Mouse (Mus musculus) mesoderm, embryonic 11.5 days (tissue): ENCODE results near the gene Coro7.

Source experiments
- DNase-seq: peaks from one replicate; pipeline ENCODE4 v3.0.0-alpha.2; 2012; ENCODE audit warnings: low read depth, low spot score

Coro7 gene

DNA sequence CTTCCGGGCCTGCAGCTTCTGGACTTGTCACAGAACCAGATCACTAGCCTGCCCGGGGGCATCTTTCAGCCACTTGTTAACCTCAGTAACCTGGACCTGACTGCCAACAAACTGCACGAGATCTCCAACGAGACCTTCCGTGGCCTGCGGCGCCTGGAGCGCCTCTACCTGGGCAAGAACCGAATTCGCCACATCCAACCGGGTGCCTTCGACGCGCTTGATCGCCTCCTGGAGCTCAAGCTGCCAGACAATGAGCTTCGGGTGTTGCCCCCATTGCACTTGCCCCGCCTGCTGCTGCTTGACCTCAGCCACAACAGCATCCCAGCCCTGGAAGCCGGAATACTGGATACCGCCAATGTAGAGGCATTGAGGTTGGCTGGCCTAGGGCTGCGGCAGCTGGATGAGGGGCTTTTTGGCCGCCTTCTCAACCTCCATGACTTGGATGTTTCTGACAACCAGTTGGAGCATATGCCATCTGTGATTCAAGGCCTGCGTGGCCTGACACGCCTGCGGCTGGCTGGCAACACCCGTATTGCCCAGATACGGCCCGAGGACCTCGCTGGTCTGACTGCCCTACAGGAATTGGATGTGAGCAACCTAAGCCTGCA, 31.1 kb downstream of the Coro7 start:
- DNase-seq, result no peak

DNA sequence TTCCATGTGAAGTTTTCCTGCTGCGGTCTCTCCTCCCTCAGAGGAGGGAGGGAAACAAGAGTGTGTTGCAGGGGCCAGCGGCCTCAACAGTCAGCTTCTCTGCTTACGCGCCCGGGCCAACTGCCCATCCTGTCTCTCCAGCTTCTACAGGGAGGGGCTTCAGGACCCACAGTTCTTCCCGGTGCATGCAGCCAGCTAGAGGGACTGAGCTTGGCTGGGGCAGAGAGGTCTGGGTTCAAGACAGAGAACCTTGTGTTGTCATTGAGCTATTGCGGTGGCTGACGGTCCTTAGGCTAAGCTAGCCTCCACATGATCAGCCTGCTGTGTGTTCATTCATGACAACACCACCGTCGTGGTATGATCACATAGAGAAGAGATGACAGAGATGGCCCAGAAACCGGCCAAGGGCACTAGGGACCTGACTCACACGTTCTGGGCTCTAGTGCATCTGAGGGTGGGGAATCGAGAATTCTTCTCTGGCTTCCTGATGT, 31.9 kb downstream of the Coro7 start:
- DNase-seq, result no peak

DNA sequence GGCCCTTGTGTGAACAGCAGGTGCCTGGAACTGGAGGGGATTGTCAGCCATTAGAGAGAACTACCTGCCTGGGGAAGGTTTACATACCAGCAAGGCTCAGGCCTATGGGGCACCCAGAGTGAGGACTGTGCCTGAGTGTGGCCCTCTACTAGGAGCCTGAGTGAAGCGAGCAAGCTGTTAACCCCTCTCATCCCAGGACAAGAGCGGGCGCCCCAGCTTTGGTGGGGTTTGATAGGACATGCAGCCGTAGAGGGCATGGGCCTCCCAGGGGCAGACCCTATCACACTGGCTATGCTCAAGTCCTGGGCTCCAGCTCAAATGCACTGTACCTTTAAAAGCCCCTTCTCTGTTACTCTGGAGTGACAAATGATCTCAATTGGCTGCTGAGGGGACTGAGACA, 32.7 kb downstream of the Coro7 start:
- DNase-seq, result no peak

DNA sequence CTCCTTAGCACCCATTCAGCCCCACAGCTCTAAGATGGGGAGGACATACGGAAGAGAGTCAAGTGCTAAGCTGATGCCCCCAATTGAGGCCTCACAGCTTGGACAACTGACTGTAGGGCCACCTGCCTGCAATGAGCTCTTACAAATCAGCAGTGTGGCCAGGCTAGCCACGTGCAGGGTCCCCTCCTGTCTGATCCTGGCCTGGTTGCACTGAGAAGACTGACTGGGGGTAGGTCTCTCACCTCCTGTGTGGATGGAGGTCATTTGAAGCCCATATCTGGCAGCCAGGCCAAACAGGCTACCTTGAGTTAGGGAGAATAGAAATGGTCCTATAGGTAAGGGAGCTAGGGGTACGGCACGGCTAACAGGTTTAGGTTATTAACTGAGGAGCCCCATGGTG, 33.7 kb downstream of the Coro7 start:
- no peak for DNase-seq

DNA sequence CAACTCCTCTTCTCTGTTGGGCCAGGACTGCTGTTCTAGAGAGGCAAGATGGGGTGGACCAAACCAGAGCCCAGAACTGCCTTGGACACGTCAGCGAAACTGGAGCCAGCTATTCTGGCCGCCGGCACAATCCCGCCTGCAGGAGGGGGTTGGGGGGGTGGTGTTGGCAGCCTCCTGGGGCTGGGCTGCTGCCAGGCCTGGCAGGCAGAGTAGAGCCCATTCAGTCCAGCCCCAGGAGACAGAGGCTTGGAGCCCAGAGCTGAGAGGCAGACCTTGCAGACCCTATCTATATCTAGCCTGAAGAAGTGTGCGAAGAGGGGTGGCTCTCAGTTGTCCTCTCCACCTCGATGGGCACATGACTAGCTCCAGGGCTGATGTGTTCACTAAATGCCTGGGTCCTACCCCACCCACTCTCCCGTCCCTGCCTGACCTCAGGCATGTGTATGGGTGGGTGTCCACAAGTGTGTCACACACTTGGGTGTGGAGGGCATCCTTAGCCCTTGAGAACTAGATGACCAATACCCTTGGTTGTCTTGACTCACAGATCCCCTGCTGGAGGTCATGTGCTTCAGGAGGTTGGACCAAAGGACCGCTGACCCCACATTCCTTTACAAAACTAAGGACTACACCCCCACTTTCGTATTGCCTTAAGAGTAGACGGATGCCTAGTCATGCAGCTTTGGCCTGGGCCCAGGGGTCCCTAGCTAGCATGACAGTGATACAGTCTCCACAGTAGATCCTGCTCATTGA, 35.7 kb downstream of the Coro7 start:
- DNase-seq, result no peak

DNA sequence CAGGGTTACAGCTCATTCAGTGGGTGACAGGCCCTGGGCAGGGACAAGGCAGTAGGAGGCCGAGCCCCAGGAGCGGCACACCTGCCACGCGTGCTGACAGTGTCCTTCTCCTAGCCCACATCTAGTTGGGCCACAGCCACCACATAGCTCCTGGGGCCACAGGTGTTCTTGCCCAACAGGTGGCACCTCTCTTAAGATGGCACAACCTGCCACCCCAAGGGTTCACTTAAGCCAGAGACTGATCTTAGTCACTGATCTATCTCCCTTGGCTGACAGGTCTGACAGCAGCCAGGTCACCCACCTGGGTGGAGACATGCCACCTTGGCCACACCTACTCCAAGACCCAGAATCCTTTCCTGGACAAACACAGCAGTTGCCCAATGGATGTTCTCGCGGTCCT, 36.6 kb downstream of the Coro7 start:
- DNase-seq, result no peak

DNA sequence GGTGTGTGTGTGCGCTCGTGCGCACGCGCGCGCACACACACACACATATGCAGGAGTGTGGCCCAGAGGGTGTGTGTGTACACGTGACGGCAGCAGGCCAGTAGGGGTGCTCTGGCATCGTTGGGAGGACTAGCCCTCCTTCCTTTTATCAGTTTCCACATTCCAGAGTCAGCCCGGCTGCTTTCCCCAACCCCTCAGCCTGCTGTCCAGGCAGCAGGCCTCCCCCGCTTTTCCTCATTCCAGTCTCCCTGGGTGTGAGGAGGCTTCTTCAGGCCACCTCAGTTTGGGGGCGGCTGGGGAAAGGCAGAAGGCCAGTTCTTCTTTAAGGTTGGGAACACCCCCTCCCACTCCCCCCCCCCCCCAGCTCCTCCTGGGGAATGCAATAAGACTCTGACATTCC, 37.4 kb downstream of the Coro7 start:
- peak; percentile 77 for DNase-seq

DNA sequence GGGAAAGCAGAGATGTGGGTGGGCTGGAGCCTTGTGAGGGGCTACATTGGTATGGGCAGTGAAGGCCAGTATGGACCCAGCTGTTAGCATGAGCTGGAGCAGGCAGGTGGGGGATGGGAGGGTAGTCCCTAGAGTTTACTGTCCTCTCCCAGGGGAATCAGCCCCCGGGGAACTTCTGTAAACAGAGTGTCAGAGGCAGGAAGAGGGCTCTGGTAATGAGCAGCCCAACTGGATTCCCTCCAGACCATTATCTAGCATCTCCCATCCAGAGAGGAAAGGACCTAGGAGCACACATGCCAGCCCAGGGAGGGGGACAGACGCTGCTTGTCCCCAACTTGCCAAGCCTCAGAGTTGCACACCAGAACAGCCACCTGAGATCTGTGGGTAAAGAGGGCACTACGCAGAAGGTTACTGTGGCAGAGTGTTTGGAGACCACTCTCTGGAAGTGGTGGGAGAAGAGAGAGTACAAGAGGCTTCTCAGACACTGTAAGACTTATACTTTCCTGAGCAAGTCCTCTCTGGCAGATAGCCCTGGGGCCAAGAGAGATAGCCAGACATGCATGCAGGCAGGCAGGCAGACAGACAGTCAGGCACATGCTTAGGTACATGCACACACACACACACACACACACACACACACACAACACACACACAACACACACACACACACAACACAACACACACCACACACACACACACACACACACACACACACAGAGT, 38.3 kb downstream of the Coro7 start:
- no peak for DNase-seq

DNA sequence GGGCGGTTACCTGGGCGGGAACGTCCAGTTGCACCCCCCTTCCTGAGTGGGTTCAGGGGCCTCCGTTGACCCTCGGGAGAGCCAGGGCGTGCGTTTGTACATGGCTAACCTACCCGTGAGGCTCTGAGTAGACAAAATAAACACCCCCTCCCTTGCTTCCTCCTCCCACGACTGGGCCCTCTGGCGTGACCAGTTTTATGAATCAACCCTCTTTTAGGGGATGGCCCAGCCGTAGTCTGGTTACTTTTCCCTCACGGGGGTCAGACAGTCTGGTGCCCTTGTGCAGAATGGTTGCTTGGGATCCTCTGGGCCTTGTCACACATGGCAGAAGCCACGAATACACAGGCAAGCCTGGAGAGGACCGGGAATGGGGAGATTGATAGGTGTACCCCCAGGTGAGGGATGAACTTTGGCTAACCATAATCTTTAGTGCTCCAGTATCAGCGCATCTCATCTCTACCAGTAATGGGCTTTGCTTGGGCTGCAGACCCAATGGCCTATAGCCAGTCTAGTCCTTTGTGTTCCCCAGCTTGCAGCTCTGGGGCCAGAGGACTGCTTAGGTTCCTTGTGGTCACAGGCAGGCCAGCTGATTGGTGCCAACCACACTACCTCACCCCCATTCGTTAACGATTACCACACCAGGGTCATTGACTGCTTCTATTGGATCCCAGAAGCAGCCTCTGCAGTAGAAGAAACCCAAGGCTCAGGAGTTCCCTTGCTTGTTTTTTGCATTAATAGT, 39.1 kb downstream of the Coro7 start:
- DNase-seq, result peak; percentile 47

DNA sequence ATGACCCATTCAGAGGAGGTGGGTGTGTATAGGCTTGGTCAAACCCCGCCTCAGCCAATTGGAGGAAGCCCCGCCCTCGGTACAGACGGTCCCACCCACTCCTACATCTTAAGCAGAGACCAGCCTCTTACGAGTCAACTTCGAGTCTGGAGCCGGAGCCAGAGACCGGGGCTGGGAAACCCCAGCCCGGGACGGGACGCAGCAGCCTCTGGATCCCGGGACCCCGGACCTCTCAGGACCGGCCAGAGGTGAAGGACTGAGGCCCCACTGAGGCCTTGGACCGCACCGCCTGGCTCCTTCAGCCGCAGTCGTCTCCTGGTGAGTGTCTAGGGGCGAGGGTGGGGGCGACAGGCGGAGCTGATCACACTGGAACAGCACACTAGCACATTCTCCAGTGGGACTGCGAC, 39.7 kb downstream of the Coro7 start, which contains the start of the genes Vasn and Dnaja3:
Gene Vasn, plus strand, starts transcription at position 111 of the 407 bp plus-strand sequence.
Gene Dnaja3, plus strand, starts transcription at position 159 of the 407 bp plus-strand sequence.
- DNase-seq, result peak; percentile 89

DNA sequence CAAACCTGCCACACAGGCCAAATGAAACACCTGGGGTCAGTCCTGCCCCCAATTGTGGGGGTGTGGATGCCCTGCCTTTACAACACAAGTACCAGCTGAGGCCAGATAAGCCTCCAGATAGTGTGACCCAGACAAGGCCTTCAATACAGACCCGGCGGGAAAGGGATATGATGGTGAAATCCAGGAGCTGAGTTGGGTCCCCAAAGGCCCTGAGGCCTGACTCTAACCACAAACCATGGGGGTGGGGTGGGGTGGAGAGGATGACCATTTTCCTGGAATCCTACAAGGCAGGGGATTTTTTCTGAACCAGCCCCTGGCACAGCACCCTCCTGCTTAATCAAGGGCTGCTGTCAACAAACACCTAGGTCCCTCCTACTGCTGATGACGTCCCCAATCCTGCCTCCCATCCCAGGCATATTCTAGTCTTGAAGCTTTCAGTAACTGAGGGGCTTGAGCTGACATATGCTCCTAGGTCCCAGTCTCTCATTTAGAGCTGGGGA, 40.6 kb downstream of the Coro7 start:
- no peak for DNase-seq

DNA sequence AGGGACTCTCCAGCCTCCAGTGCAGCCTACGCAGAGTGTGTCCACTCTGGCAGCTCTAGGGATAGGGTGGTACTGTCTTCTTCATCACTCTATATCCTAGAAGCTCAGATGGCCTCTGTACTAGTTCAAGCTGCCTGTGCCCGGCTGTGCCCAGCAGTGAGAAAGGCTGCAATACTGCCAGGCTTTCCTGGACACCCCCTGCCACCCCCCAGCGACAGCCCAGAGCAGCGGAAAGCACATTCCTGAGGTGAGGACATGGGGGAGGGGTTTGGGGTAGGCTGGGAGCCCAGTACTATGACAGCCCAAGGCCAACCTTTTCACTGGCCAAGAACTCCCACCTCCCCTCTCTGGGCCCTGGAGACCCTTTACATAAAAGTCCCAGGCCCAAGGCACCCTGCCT, 43.8 kb downstream of the Coro7 start:
- no peak for DNase-seq

DNA sequence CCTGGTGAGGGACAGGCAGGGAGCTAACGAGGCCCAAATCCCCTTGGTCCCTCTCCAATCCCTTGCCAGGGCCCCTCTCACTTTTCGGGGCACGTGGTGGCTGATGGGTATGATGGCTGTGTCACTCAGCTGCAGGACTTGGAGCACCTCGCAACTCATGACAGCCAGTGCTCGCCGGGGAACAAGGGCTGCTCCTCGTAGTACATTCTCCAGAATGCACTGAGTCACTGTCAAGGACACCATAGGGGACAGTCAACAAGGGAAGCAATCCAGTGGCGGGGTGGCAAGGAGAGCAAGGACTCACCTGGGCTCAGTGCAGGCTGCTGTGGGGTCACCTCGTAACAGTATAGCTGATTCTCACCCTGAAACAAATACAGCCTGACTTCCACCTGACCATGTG, 44.9 kb downstream of the Coro7 start:
- no peak for DNase-seq

DNA sequence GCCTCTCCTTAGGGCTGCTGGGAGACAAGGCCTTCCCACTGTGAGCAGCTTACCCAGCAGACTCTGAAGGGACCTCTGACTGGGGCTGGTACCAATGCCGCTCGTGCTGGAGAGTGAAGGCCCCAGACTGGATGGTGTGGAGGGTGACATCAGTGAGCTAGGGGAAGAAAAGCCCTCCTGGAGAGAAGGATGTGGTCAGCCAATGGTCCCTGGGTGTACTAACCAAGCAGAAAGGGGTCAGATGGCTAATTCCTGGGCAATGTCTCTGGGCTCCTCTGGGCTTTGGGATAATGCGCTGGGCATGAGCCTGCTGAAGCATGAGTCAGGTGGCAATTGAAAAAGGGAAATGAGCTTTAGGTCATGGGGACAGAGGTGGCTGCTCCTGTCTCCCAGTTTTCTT, 45.9 kb downstream of the Coro7 start:
- DNase-seq, result no peak

DNA sequence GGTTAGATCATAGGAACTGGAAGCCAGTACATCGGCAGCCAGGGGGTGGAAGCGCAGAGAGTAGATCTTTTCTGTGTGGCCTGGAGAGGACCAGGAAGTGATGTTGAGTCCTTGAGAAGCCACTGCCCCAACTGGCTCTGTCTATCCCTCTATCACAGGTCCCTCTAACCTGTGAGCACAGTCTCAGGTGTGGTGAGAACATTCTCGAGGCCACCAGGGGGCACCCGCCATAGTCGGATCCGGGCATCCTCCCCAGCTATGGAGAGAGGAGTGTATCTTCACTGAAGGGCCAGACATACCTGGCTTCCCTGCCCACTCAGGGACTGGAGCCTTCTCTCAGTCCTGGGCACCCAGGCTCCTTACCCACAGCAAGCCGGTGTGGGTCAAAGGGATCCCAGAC, 47.5 kb downstream of the Coro7 start:
- no peak for DNase-seq

DNA sequence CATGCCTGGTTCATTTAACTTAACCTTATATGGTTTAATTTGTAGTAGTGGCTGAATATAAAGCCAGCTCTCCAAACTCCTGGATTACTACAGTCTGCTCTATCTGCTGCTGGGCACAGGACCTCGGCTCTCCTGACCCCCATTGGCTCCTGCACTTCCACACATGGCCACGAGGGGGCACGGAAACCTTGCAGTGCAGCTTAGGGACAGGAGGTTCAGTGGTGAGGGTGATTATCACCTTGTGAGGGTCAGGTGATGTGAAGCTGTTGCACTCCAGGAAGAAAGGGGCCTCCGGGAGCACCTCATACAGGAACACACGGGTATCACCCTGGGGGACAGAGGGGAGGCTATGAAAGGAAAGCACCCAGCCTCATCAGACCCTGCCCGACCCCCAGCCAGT, 49.6 kb downstream of the Coro7 start:
- DNase-seq, result peak; percentile 81

DNA sequence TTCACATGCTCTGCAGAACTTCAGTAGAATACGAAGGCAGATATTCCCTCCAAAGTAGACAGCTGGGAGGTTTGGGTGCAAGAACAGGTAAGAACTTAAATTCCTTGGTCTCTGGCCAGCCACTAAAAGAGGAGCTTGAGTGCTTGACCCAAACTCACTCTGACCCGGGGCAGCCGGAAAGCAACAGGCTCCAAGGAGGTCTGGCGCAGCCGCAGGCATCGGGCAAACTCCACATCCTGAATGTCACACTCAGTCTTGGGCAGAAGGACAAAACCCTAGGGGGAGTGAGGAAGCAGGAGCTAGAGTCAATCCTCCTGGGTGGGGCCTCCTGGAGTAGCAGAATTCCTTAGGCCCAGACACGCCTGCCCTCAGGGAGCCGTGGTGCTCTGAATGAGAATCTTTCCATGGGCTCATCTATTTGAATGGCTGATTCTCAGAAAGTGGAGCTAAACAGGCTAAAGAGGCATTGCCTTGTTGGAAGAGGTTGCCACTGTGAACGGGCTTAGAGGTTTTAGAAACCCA, 50.6 kb downstream of the Coro7 start:
- DNase-seq, result no peak

DNA sequence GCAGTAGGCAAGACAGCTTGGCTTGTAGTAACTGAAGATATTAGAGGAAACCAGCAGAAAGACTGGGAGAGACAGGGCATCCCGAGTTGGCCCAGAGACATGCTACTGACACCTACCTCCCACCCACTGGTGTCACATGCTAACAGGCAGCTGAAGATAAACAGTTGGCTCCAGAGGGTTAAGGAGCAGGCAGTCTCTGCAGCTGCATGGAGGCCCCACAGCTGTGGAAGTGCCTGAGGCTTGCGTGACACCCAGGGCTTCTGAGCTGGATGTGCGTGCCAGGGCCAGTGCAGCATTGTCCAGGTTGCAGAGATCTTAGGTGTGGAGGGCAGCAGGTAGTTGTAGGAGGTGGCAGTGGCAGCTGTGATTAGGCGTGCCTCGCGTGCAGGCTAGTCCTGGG, 52.5 kb downstream of the Coro7 start:
- DNase-seq, result no peak

DNA sequence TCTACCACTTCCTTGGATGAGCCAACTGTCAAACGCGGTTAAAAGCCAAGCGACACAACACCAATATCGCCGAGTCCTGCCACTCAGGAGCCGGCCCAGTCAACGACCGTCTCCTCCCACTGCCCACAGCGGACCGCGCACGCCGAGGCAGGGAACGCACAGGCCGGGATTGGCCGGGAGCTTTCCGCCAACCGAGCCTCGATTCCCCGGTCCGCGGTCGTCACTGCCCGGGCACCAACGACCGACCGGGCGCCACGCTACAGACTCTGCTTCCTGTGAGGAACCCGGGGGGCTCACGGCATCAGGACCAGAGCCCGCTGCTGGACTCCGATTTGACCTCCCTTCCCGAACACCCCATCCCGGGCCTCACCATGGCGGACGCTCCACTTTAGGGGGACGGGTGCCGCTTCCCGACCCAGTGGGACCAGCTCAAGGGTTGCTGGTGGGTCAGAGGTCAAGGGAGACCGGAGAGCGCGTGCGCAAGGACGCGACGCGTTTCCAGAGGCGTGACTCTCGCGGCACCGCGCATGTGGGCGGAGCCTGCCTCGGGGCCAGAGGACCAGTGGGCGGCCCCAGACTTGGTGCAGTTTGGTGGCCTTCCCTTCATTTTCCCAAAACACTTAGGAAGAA, 55.0 kb downstream of the Coro7 start, which contains the start of gene Pam16:
Gene Pam16, minus strand, starts transcription at position 508 of the 630 bp plus-strand sequence.
- DNase-seq, result peak; percentile 95

DNA sequence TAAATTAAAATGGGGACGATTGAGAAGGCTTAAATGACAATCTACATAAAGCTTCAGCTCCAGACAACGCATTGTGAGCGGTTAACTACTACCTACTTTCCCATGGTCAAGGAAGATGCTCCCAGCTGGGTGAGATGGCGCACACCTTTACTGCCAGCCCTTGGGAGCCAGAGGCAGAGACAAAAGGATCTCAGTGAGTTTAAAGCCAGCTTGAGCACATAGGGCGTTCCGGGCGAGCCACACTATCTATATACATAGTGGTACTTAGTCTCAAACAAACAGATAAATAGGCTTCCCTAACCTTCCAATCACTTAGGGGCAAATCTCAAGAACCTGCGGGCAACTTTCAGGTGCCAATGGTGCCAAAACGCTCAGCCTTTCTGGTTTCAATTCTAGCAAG, 55.5 kb downstream of the Coro7 start:
- no peak for DNase-seq

DNA sequence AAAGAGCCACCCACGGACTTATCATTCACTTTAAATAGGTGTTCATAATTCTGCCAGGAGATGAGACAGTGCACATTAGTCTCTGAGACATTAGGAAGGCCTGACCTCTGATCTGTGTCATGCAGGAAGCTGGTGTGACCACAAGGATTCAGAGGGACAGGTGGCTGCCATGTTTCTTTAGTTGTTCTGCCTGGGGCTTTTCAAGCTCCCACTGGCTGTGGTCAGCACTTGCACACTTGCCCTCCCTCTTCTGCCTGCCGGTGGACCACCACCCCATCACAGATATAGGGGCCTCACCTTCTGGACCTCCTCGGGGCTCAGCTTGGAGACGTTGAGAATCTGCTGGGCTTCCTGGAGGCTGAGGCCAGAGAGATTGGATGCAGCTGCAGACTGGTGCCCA, 62.7 kb downstream of the Coro7 start:
- DNase-seq, result no peak
